Mouse (Mus musculus): Measurements from ENCODE around the gene Grtp1. TPM values are rescaled to one million over a fixed set of nuclear protein-coding genes. Genes with fewer than 3 reads are reported as not detected.
A peak's percentile ranks its signal among the peaks of the same experiment; 100 is the strongest.

Grtp1 gene
- polyA plus RNA-seq, 1 experiment: 3.5 TPM

DNA sequence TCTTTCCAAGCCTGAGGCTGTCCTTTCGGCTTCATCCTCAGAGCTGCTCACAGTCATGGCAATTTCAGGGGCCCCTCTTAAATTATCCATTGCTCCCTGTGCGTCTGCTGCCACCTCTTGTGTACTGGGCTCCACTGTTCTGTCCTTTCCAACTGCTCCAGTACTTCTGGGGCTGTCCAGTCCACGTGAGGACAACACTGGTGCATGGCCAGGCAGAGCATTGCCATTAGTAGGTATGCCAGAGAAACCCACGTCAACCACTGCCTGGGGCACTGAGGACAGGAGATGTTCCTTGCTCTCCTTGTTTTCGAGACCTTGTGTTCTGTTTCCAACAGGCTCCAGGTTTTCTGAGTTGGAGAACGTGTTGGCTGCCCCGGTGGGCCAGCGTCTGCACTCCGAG is 24.0 kb upstream of the Grtp1 start:
- TF ChIP-seq FOSL1 (IDR thresholded peaks at IDR 0.05; ENCODE audit: insufficient read depth, low read length, poor library complexity, severe bottlenecking) (no peak), CTCF (IDR thresholded peaks at IDR 0.05; ENCODE audit: control insufficient read depth, insufficient read depth, insufficient read length) (no peak), USF1 (IDR thresholded peaks at IDR 0.05; ENCODE audit: low read depth) (no peak), CEBPB (IDR thresholded peaks at IDR 0.05; ENCODE audit: low read depth) (no peak)
- no peaks in the 10 kb centered on the region for H3K79me3 ChIP-seq (ENCODE audit: low read depth)
- H3ac ChIP-seq (ENCODE audit: control insufficient read depth, insufficient read length, low read depth): no peak overlapping the region
- no peaks in the 10 kb centered on the region for H3K36me3 ChIP-seq (ENCODE audit: control insufficient read depth, insufficient read depth)
- H3K4me3 ChIP-seq (ENCODE audit: insufficient read depth, poor library complexity, severe bottlenecking): no peak overlapping the region
- H3K27me3 ChIP-seq (ENCODE audit: control insufficient read depth, insufficient read depth, insufficient read length): peaks cover 55% of the 10 kb centered on the region
- no peaks in the 10 kb centered on the region for H3K79me2 ChIP-seq (ENCODE audit: control insufficient read depth, insufficient read depth)

DNA sequence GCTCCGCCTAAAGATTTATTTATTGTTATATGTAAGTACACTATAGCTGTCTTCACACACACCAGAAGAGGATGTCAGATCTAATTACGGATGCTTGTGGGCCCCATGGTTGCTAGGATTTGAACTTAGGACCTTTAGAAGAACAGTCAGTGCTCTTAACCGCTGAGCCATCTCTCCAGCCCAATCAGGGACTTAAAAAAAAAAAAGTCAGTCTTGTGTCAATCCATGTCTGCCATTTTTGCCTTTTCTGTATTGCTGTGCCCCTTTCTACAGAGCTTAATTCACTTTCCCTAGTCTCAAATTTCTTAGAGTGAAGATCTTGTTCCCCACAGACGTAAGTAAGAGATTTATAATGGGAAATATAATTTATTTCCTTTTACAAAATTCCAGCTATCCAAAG is 18.0 kb upstream of the Grtp1 start:
- peaks cover 25% of the 10 kb centered on the region for H3K27me3 ChIP-seq (ENCODE audit: control insufficient read depth, insufficient read depth, insufficient read length)
- H3ac ChIP-seq (ENCODE audit: control insufficient read depth, insufficient read length, low read depth): no peak overlapping the region
- no peak for TF ChIP-seq CTCF (IDR thresholded peaks at IDR 0.05; ENCODE audit: control insufficient read depth, insufficient read depth, insufficient read length)
- no peaks in the 10 kb centered on the region for H3K79me2 ChIP-seq (ENCODE audit: control insufficient read depth, insufficient read depth)
- H3K4me3 ChIP-seq (ENCODE audit: insufficient read depth, poor library complexity, severe bottlenecking): no peak overlapping the region
- H3K36me3 ChIP-seq (ENCODE audit: control insufficient read depth, insufficient read depth): no peaks in the 10 kb centered on the region
- H3K79me3 ChIP-seq (ENCODE audit: low read depth): no peaks in the 10 kb centered on the region

DNA sequence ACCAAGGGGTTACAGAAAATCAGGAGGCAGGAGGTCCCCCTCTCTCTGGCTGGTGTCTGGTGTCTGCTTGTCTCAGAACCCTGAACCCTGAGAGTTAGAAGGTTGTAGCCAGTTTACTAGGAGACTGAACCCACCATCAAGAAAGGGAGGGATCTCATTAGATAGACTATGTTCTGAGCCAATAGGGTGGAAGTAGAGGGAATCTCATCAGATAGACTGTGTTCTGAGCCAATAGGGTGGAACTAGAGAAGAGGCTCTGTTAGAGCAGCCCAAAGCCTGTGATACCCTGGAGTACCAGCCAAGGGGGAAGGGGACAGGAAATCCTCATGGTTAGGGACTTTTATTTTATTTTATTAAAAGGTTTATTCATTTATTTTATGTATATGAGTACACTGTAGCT is 17.6 kb upstream of the Grtp1 start:
- no peaks in the 10 kb centered on the region for H3K79me2 ChIP-seq (ENCODE audit: control insufficient read depth, insufficient read depth)
- no peak overlapping the region for H3ac ChIP-seq (ENCODE audit: control insufficient read depth, insufficient read length, low read depth)
- no peak overlapping the region for H3K4me3 ChIP-seq (ENCODE audit: insufficient read depth, poor library complexity, severe bottlenecking)
- no peaks in the 10 kb centered on the region for H3K79me3 ChIP-seq (ENCODE audit: low read depth)
- no peaks in the 10 kb centered on the region for H3K36me3 ChIP-seq (ENCODE audit: control insufficient read depth, insufficient read depth)
- no peak for TF ChIP-seq CEBPB (IDR thresholded peaks at IDR 0.05; ENCODE audit: low read depth)
- TF ChIP-seq MYOG (IDR thresholded peaks at IDR 0.05; ENCODE audit: control insufficient read depth, extremely low read depth, insufficient read length): no peak
- no peak for TF ChIP-seq CTCF (IDR thresholded peaks at IDR 0.05; ENCODE audit: control insufficient read depth, insufficient read depth, insufficient read length)
- TF ChIP-seq USF1 (IDR thresholded peaks at IDR 0.05; ENCODE audit: low read depth): no peak
- no peak for TF ChIP-seq FOSL1 (IDR thresholded peaks at IDR 0.05; ENCODE audit: insufficient read depth, low read length, poor library complexity, severe bottlenecking)
- no peak for TF ChIP-seq MYOD1 (IDR thresholded peaks at IDR 0.05; ENCODE audit: control insufficient read depth, insufficient read length, low read depth)
- no peak for TF ChIP-seq MAX (IDR thresholded peaks at IDR 0.05)
- peaks cover 23% of the 10 kb centered on the region for H3K27me3 ChIP-seq (ENCODE audit: control insufficient read depth, insufficient read depth, insufficient read length)

DNA sequence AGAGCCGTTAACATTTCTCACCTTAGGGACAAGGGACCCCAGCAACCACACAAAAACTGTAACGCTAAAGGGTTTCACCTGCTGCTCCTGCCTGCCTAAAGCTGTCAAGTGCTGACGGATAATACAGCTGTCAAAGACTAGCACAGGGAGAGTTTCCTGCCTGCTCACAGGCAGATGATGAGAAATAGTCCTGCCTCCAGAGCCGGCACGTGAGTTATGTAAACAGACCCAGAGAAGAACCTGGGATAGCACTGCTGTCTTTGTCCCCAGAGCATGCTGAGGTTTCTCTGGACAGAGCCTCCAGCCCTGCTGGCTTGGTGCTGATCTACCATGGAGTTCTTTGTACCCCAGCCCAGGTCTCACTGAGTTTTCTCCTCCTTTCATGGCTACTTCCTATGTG is 16.7 kb upstream of the Grtp1 start:
- no peaks in the 10 kb centered on the region for H3K79me3 ChIP-seq (ENCODE audit: low read depth)
- peaks cover 14% of the 10 kb centered on the region for H3K27me3 ChIP-seq (ENCODE audit: control insufficient read depth, insufficient read depth, insufficient read length)
- no peak overlapping the region for H3ac ChIP-seq (ENCODE audit: control insufficient read depth, insufficient read length, low read depth)
- no peak for TF ChIP-seq USF1 (IDR thresholded peaks at IDR 0.05; ENCODE audit: low read depth)
- no peaks in the 10 kb centered on the region for H3K79me2 ChIP-seq (ENCODE audit: control insufficient read depth, insufficient read depth)
- no peak overlapping the region for H3K4me3 ChIP-seq (ENCODE audit: insufficient read depth, poor library complexity, severe bottlenecking)
- H3K36me3 ChIP-seq (ENCODE audit: control insufficient read depth, insufficient read depth): no peaks in the 10 kb centered on the region

DNA sequence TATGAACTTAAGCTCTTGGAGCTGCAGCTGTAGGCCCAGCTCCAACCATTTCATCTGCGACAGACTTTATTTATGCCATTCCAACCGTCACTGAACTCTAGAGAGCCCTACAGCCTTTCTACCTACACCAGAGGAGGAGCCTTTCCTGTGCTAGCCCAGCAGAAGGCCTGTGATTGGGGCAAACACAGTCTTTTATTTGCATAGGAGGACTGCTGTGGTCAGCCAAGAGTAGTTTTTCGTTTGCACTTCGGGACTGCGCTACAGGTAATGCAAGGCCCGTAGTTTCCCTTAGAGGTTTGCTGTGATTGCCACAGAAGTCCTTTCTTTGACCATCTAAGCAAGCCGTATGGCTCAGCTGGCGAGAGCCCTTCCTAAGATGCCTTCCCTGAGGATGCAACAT is 16.0 kb upstream of the Grtp1 start:
- H3K79me3 ChIP-seq (ENCODE audit: low read depth): no peaks in the 10 kb centered on the region

DNA sequence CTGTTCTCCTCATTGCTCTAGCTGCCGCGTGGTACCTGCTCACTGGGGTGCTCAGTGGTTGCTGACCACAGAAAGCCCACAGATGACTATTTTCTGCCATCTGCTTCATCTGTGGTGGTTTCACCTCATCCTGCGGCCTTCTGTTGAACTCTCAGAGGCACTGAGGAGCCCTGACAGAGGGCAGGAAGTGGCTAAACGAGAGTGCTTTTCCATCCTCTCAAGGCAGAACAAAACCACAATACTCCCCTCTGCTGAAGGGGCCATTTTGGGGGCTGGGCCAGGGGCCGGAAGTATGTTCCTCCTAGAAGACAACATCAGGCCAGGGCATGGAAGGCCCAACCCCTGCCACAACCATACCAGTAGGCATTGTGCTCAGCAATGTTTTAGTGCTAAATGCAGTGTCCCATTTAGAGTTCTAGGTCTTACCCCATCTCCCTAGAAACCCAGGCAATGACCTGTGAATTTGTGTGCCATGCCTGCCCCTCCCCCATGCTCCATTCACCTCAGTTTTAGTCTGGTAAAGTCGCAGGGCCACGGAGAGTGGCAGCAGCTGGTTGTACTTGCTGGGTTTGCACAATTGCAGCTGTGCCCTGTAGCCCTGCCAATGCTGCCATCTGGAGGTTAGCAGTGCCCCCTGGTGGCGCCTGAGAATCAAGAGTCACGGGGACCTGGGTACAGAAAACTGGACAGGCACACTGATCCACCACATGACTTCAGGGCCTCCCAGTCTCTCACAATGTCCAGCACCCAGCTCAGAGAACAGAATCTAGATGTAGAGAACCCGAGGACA is 13.3 kb upstream of the Grtp1 start:
- Histone ChIP-seq H3K36me3 (ENCODE audit: control insufficient read depth, insufficient read depth) (no peaks in the 10 kb centered on the region), H3ac (ENCODE audit: control insufficient read depth, insufficient read length, low read depth) (no peak overlapping the region), H3K4me3 (ENCODE audit: insufficient read depth, poor library complexity, severe bottlenecking) (no peak overlapping the region), H3K79me3 (ENCODE audit: low read depth) (no peaks in the 10 kb centered on the region), H3K27me3 (ENCODE audit: control insufficient read depth, insufficient read depth, insufficient read length) (no peaks in the 10 kb centered on the region), H3K79me2 (ENCODE audit: control insufficient read depth, insufficient read depth) (no peaks in the 10 kb centered on the region)
- TF ChIP-seq CEBPB (IDR thresholded peaks at IDR 0.05; ENCODE audit: low read depth) (peak; percentile 71), USF1 (IDR thresholded peaks at IDR 0.05; ENCODE audit: low read depth) (peak; percentile 29), CTCF (IDR thresholded peaks at IDR 0.05; ENCODE audit: control insufficient read depth, insufficient read depth, insufficient read length) (peak; percentile 74), MYOD1 (IDR thresholded peaks at IDR 0.05; ENCODE audit: control insufficient read depth, insufficient read length, low read depth) (peak; percentile 77), MYOG (IDR thresholded peaks at IDR 0.05; ENCODE audit: control insufficient read depth, extremely low read depth, insufficient read length) (no peak), FOSL1 (IDR thresholded peaks at IDR 0.05; ENCODE audit: insufficient read depth, low read length, poor library complexity, severe bottlenecking) (no peak), MAX (IDR thresholded peaks at IDR 0.05) (no peak)

More for the DNA sequence above, 16.0 kb upstream of the Grtp1 start:
- no peak for TF ChIP-seq FOSL1 (IDR thresholded peaks at IDR 0.05; ENCODE audit: insufficient read depth, low read length, poor library complexity, severe bottlenecking)
- TF ChIP-seq CEBPB (IDR thresholded peaks at IDR 0.05; ENCODE audit: low read depth): no peak
- Histone ChIP-seq H3K27me3 (ENCODE audit: control insufficient read depth, insufficient read depth, insufficient read length) (peaks cover 9% of the 10 kb centered on the region), H3K4me3 (ENCODE audit: insufficient read depth, poor library complexity, severe bottlenecking) (no peak overlapping the region), H3ac (ENCODE audit: control insufficient read depth, insufficient read length, low read depth) (no peak overlapping the region), H3K36me3 (ENCODE audit: control insufficient read depth, insufficient read depth) (no peaks in the 10 kb centered on the region), H3K79me2 (ENCODE audit: control insufficient read depth, insufficient read depth) (no peaks in the 10 kb centered on the region)

Data from C2C12 (cell line).